Mouse (Mus musculus) T-helper 1 cell (primary cell): ENCODE measurements around the gene Stx5a.

Experiments used
- in situ Hi-C: fragments of 300-600 bp; cut with MboI, MseI; formaldehyde crosslinking; loops from one replicate; pipeline ENCODE4 v1.15.1; 2025; ENCODE audit warnings: high pct_unique_total_duplicates

Stx5a gene

DNA sequence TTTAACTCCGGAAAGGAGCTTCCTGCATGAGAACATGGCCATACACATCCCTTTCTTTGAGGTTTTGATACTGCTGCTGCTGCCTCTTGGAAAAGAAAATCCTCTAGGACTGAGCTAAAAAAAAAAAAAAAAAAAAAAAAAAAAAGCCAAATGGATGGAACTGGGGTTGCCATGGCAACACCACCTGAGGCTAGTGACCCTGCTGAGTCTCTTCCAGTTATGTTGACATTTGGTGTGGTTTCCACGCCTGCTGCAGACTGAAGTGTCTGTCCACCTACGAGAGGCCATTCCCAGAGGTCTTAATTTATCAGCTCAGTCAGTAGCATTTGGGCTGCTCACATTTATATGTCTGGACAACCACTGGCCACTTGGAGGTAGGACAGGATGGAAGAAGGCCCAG, 47.3 kb downstream of the Stx5a start:
- in situ Hi-C loops = no loop called here

DNA sequence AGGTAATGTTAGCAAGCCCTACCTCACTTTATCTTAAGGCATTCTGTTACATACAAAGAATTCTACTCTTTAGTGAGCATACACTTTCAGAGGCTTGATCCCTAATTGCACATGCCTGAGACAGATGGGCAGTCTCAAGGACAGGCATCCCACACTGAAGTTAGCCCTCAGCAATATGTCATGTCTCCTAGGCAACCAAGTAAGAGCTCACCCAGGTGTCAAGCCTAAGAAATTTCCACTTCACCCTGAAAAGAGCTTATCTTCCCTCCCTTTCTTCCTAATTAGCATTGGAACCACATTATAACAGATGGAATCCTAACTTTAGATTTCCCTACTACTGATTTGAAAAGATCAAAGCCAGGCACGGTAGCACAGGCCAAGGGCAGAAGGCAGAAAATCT, 48.0 kb downstream of the Stx5a start:
- in situ Hi-C loops = no loop called here

DNA sequence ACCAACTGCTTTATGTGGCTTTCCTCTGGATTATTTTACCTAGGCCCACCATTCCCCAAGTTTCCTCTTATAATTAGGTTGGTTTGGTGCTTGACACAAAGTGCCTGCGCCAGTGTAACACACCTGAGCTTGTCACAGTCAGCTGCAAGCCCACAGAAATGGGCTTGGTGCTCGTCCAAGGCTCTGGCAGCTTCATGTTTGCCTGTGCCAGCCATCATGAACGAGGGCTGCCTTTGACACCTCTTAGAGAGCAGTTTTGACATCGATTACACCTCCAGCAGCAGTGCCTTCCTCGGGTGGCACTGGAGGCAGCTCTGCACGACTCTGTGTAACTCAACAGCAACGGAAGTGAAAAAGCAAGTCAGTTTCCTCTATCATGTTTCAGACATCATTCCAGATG, 49.0 kb downstream of the Stx5a start:
- in situ Hi-C loops = no loop called here

DNA sequence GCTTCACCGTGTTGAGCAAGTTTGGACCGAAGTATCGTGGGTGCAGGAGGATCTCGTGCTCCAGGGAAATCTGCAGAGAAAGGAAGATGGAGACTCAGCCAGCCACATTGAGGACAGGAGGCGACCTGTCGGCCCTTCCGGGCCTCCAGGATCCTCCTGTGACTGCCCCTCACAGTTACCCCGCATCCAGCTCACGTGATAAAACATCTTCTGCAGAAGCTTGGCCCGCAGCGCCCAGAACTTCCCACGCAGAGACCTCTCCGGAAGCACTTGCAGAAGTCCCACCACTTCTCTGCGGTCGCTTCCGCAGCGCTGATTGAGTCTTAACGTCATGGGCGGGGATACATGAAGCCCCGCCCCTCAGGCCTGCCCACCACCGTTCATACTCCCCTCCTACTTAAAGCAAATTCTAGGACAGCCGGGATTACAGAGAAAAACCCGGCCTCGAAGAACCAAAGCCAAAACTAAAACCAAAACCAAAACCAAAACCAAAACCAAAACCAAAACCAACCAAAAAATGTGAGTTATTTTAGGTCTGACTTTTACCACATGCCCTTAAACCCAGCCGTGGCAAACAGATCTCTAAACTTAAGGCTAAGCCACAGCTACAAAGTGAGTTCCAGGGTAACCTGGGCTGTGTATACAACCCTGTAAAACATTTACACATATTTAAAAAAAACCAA, 57.2 kb downstream of the Stx5a start, which contains the start of gene Polr2g:
TSS of gene Polr2g (minus strand) at position 314 of the 683 bp plus-strand sequence.
- in situ Hi-C loops = no loop called here

DNA sequence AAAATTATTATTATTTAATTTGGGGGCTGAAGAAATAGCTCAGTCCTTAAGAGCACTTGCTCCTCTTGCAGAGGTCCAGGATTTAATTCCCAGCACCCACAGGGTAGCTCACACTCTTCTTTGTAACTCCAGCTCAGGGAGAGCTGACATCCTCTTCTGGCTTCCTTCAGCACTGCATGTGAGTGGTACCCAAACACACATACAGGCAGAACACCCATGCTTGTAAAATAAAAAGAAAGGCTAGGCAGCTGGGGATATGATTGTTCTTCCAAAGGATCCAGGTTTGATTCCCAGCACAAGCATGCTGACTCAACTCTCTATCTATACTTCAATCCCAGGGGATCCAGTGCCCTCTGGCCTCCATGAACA, 57.7 kb downstream of the Stx5a start:
- in situ Hi-C loops = no loop called here

DNA sequence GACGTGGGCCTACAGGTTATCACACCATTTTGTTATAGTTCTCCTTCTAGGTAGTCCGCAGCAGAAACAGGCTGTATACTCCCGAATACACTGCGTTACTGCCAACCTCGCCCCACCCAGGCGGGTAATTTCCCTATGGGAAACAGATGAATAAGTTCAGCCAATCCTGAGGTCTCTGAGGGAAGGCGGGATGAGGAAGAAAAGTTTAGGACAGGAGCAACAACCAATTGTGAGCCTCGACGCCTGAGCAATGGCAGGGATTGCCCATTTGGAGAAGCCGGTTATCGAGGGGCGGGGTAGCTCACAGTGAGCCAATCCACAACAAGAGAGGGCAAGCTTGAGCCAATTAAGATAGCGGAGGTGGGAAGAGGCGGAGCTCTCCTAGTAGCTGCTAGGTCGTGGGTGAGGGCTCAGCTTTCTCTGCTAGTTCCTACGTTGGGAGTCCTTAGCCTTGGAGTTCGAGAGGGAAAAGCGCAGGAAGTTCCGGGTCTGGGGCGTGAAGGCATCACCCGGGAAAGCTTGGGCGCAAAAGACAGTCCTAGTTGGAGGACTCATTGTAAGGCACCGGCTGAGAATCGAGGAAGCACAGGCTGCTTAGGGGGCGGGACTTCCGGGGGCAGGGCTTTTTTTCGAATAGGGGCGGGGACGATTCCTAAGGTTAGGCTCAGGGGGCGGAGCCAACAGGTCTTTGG, 61.1 kb downstream of the Stx5a start, which contains the start of gene Zbtb3:
TSS of gene Zbtb3 (plus strand) at position 426 of the 692 bp plus-strand sequence.
- in situ Hi-C loops = no loop called here

DNA sequence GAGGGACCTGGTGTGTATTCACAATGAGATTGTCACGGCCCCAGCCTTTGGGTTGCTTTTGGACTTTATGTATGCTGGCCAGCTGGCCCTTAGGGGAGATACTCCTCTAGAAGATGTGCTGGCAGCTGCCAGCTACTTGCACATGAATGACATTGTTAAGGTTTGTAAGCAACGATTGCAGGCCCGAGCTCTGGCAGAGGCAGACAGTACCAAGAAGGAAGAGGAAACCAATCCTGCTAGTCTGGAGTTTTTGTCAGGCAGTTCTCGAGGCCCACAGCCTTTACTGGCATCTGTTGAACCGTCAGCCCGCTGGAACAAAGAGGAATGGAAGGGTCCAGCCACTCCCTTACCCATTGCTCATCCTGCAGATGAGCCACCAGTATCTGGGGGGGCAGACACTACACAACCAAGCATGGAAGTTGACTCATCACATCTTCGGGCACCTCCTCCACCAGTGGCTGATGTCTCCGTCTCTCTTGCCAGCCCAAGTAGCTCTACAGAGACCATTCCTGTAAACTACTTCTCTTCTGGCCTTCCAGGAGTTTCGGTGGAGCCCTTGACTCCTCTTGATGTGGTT, 62.1 kb downstream of the Stx5a start:
- in situ Hi-C loops = no loop called here

DNA sequence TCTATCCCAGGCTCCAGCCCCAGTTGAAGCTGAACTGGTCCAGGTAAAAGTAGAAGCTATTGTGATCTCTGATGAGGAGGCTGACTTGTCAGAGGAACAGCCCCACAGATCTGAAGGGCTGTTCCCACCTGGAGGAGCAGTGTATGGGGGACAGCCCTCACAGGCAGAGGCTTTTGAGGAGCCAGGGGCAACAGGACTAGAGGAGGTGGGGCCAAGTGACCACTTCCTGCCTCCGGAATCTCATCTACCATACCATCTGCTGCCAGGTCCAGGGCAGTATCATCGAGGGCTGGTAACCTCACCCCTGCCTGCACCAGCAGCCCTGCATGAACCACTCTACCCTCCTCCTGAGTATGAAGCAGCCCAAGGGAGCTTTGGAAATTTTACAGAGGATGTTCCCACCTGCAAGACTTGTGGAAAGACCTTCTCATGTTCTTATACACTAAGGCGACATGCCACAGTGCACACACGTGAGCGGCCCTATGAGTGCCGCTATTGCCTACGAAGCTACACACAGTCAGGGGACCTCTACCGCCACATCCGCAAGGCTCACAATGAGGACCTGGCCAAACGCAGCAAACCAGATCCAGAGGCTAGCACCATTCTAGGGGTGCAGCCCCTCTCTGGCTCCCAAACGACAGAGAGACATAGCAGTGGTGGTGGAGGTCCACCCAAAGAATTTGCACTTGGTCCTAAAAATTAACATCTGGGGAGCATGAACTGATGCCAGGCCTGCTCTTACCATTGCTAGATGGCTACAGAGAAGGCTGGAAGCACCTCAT, 62.9 kb downstream of the Stx5a start:
- in situ Hi-C loops = no loop called here
